Mouse (Mus musculus) liver, embryonic 12.5 days (tissue): ENCODE results near the gene Klf15. TPM values are rescaled to one million over a fixed set of nuclear protein-coding genes. Genes with fewer than 3 reads are reported as not detected.

Experiments used
- ATAC-seq: fragments of 200-750 bp; cut with Nextera tagmentation; 2 replicates; pipeline ENCODE4 v1.8.0; 2017; ENCODE audit warnings: moderate number of reproducible peaks, mild to moderate bottlenecking, moderate library complexity
- H3K27ac ChIP-seq: fragments of 300-500 bp; sonication (generic); 2 replicates; pipeline ENCODE4 v1.5.1; 2016; ENCODE audit warnings: mild to moderate bottlenecking
- H3K27me3 ChIP-seq: fragments of 300-500 bp; sonication (generic); replicated peaks from 2 replicates; pipeline ENCODE4 v1.6.1; 2016; ENCODE audit warnings: mild to moderate bottlenecking, moderate library complexity
- H3K36me3 ChIP-seq: fragments of 300-500 bp; sonication (generic); 2 replicates; pipeline ENCODE4 v1.6.1; 2016; ENCODE audit warnings: mild to moderate bottlenecking, moderate library complexity
- H3K4me1 ChIP-seq: fragments of 300-500 bp; sonication (generic); 2 replicates; pipeline ENCODE4 v1.6.1; 2016
- H3K4me2 ChIP-seq: fragments of 300-500 bp; sonication (generic); 2 replicates; pipeline ENCODE4 v1.6.1; 2016; ENCODE audit warnings: mild to moderate bottlenecking, moderate library complexity
- H3K4me3 ChIP-seq: fragments of 300-500 bp; sonication (generic); 2 replicates; pipeline ENCODE4 v1.5.1; 2016; ENCODE audit warnings: mild to moderate bottlenecking, moderate library complexity
- H3K9ac ChIP-seq: fragments of 300-500 bp; sonication (generic); 2 replicates; pipeline ENCODE4 v1.6.1; 2016; ENCODE audit warnings: mild to moderate bottlenecking, moderate library complexity
- H3K9me3 ChIP-seq: fragments of 300-500 bp; sonication (generic); replicated peaks from 2 replicates; pipeline ENCODE4 v1.6.1; 2016; ENCODE audit warnings: mild to moderate bottlenecking, moderate library complexity
- WGBS: fragments of 180-500 bp; shearing (Covaris S2); methylation state at CpG from one replicate; pipeline ENCODE4 v1.1.7; 2016; ENCODE audit not compliant: insufficient replicate concordance; 5-methylcytosine and 5-hydroxymethylcytosine counted together
- polyA plus RNA-seq: library from polyadenylated mRNA; unstranded; fragments of >200 nt; fragmentation: Nextera tagmentation; extraction: Ambion mirVana; gene quantifications from 2 replicates; pipeline ENCODE4 v1.2.1, GENCODE M21; 2016

The Klf15 gene
- polyA plus RNA-seq, result 8.6 and 10.3 TPM in 2 replicates

GRCm38 (mm10) chr6:90462181-90462706 lies at the start of gene Klf15:
Klf15 (plus strand) TSS chr6:90462576.
- peak within 1 kb of the TSS; percentile 67 for H3K27ac ChIP-seq
- peaks cover 7% of the 10 kb centered on the region; the same call in 1 of the 2 replicates for H3K4me1 ChIP-seq
- H3K9me3 ChIP-seq, result no peaks in the 10 kb centered on the region
- peak within 1 kb of the TSS; percentile 73 for H3K4me2 ChIP-seq
- peaks cover 66% of the 10 kb centered on the region for H3K27me3 ChIP-seq
- under 1% methylated on average over 65 of the region's 70 CpGs for WGBS
- 0 out of 2 replicates have a peak, but pooled peaks have one; percentile 6 for ATAC-seq
- peak within 1 kb of the TSS; percentile 52 for H3K9ac ChIP-seq
- H3K4me3 ChIP-seq, result peak within 1 kb of the TSS; percentile 56
- no peaks in the 10 kb centered on the region for H3K36me3 ChIP-seq

- 5% methylated on average over 14 of the region's 14 CpGs for WGBS
- Histone ChIP-seq H3K27me3 (peaks cover 12% of the 10 kb centered on the region), H3K9ac (no peak overlapping the region)
These were observed 39.8 kb upstream of the Klf15 start for GRCm38 (mm10) chr6:90422565-90422964.

GRCm38 (mm10) chr6:90425361-90425760 lies 37.0 kb upstream of the Klf15 start:
- Histone ChIP-seq H3K27ac (no peak overlapping the region), H3K9ac (no peak overlapping the region), H3K27me3 (peaks cover 25% of the 10 kb centered on the region), H3K4me3 (no peak overlapping the region), H3K36me3 (no peaks in the 10 kb centered on the region), H3K4me1 (peaks cover 9% of the 10 kb centered on the region; the same call in 1 of the 2 replicates), H3K9me3 (no peaks in the 10 kb centered on the region), H3K4me2 (no peak overlapping the region)
- ATAC-seq, result no peak
- WGBS, result 73% methylated on average over 3 of the region's 3 CpGs

More at GRCm38 (mm10) chr6:90422565-90422964, 39.8 kb upstream of the Klf15 start:
- peak; percentile 78 for ATAC-seq
- no peaks in the 10 kb centered on the region for H3K36me3 ChIP-seq
- no peak overlapping the region for H3K27ac ChIP-seq
- H3K9me3 ChIP-seq, result no peaks in the 10 kb centered on the region
- H3K4me1 ChIP-seq, result no peaks in the 10 kb centered on the region
- H3K4me2 ChIP-seq, result peak overlapping the region; percentile 48
- H3K4me3 ChIP-seq, result no peak overlapping the region

GRCm38 (mm10) chr6:90426003-90426402 lies 36.4 kb upstream of the Klf15 start:
- Histone ChIP-seq H3K4me1 (peaks cover 9% of the 10 kb centered on the region; the same call in 1 of the 2 replicates), H3K9me3 (no peaks in the 10 kb centered on the region), H3K27ac (no peak overlapping the region), H3K4me2 (no peak overlapping the region), H3K36me3 (no peaks in the 10 kb centered on the region), H3K9ac (no peak overlapping the region), H3K4me3 (no peak overlapping the region), H3K27me3 (peaks cover 25% of the 10 kb centered on the region)
- ATAC-seq, result no peak
- 89% methylated on average over 4 of the region's 4 CpGs for WGBS

GRCm38 (mm10) chr6:90428380-90428974 lies 33.9 kb upstream of the Klf15 start, which contains the start of gene Cfap100:
Cfap100 (minus strand) TSS chr6:90428797.
- Histone ChIP-seq H3K36me3 (no peaks in the 10 kb centered on the region), H3K27ac (no peak within 1 kb of the TSS), H3K27me3 (peaks cover 25% of the 10 kb centered on the region), H3K4me3 (peak within 1 kb of the TSS; percentile 41), H3K9me3 (no peaks in the 10 kb centered on the region), H3K4me1 (peaks cover 9% of the 10 kb centered on the region; the same call in 1 of the 2 replicates), H3K9ac (peak within 1 kb of the TSS; percentile 20; the same call in 1 of the 2 replicates), H3K4me2 (peak within 1 kb of the TSS; percentile 64)
- under 1% methylated on average over 31 of the region's 31 CpGs for WGBS
- ATAC-seq, result peak; percentile 67

- H3K9ac ChIP-seq, result no peak overlapping the region
- H3K27ac ChIP-seq, result no peak overlapping the region
- 63% methylated on average over 14 of the region's 14 CpGs for WGBS
- H3K36me3 ChIP-seq, result no peaks in the 10 kb centered on the region
- H3K27me3 ChIP-seq, result peaks cover 25% of the 10 kb centered on the region
- H3K4me2 ChIP-seq, result no peak overlapping the region
- peaks cover 9% of the 10 kb centered on the region; the same call in 1 of the 2 replicates for H3K4me1 ChIP-seq
- H3K9me3 ChIP-seq, result no peaks in the 10 kb centered on the region
- H3K4me3 ChIP-seq, result no peak overlapping the region
- ATAC-seq, result no peak
These were observed 32.5 kb upstream of the Klf15 start for GRCm38 (mm10) chr6:90429911-90430310.

GRCm38 (mm10) chr6:90431487-90431886 lies 30.9 kb upstream of the Klf15 start:
- ATAC-seq, result no peak
- 36% methylated on average over 2 of the region's 2 CpGs for WGBS
- H3K36me3 ChIP-seq, result no peaks in the 10 kb centered on the region
- no peak overlapping the region for H3K27ac ChIP-seq
- H3K4me2 ChIP-seq, result no peak overlapping the region
- H3K27me3 ChIP-seq, result peaks cover 24% of the 10 kb centered on the region
- H3K4me1 ChIP-seq, result peaks cover 9% of the 10 kb centered on the region; the same call in 1 of the 2 replicates
- no peak overlapping the region for H3K4me3 ChIP-seq
- H3K9ac ChIP-seq, result no peak overlapping the region
- no peaks in the 10 kb centered on the region for H3K9me3 ChIP-seq

GRCm38 (mm10) chr6:90434687-90435086 lies 27.7 kb upstream of the Klf15 start:
- Histone ChIP-seq H3K9me3 (no peaks in the 10 kb centered on the region), H3K9ac (no peak overlapping the region), H3K4me3 (no peak overlapping the region), H3K36me3 (no peaks in the 10 kb centered on the region), H3K27me3 (no peaks in the 10 kb centered on the region; the same call in 1 of the 2 replicates), H3K4me1 (no peaks in the 10 kb centered on the region), H3K27ac (no peak overlapping the region), H3K4me2 (no peak overlapping the region)
- peak; percentile 38 for ATAC-seq
- WGBS, result 53% methylated on average over 3 of the region's 3 CpGs

GRCm38 (mm10) chr6:90435195-90435618 lies 27.2 kb upstream of the Klf15 start:
- Histone ChIP-seq H3K27ac (0 out of 2 replicates have a peak overlapping the region, but pooled peaks have one; percentile 16), H3K4me1 (no peaks in the 10 kb centered on the region), H3K9me3 (no peaks in the 10 kb centered on the region), H3K4me2 (no peak overlapping the region), H3K9ac (no peak overlapping the region), H3K4me3 (no peak overlapping the region), H3K36me3 (no peaks in the 10 kb centered on the region), H3K27me3 (no peaks in the 10 kb centered on the region; the same call in 1 of the 2 replicates)
- 20% methylated on average over 11 of the region's 11 CpGs for WGBS
- ATAC-seq, result peak; percentile 79

GRCm38 (mm10) chr6:90436192-90436907 lies 26.0 kb upstream of the Klf15 start:
- ATAC-seq, result no peak
- WGBS, result 66% methylated on average over 10 of the region's 10 CpGs
- no peak overlapping the region for H3K4me2 ChIP-seq
- H3K27me3 ChIP-seq, result no peaks in the 10 kb centered on the region; the same call in 1 of the 2 replicates
- H3K36me3 ChIP-seq, result no peaks in the 10 kb centered on the region
- H3K9ac ChIP-seq, result no peak overlapping the region
- H3K4me1 ChIP-seq, result no peaks in the 10 kb centered on the region
- no peak overlapping the region for H3K4me3 ChIP-seq
- no peak overlapping the region for H3K27ac ChIP-seq
- H3K9me3 ChIP-seq, result no peaks in the 10 kb centered on the region

GRCm38 (mm10) chr6:90437041-90437440 lies 25.3 kb upstream of the Klf15 start:
- 72% methylated on average over 3 of the region's 3 CpGs for WGBS

GRCm38 (mm10) chr6:90446883-90447282 lies 15.5 kb upstream of the Klf15 start:
- Histone ChIP-seq H3K9me3 (no peaks in the 10 kb centered on the region), H3K4me2 (no peak overlapping the region), H3K27me3 (no peaks in the 10 kb centered on the region), H3K9ac (no peak overlapping the region), H3K4me1 (no peaks in the 10 kb centered on the region), H3K36me3 (no peaks in the 10 kb centered on the region), H3K4me3 (no peak overlapping the region), H3K27ac (no peak overlapping the region)
- no peak for ATAC-seq
- 53% methylated on average over 4 of the region's 4 CpGs for WGBS

More at GRCm38 (mm10) chr6:90437041-90437440, 25.3 kb upstream of the Klf15 start:
- H3K9me3 ChIP-seq, result no peaks in the 10 kb centered on the region
- ATAC-seq, result no peak
- H3K9ac ChIP-seq, result no peak overlapping the region
- H3K27ac ChIP-seq, result no peak overlapping the region
- H3K27me3 ChIP-seq, result no peaks in the 10 kb centered on the region; the same call in 1 of the 2 replicates
- H3K36me3 ChIP-seq, result no peaks in the 10 kb centered on the region
- no peaks in the 10 kb centered on the region for H3K4me1 ChIP-seq
- H3K4me3 ChIP-seq, result no peak overlapping the region
- no peak overlapping the region for H3K4me2 ChIP-seq
